23 mouse cellular contexts compared by ENCODE assay signal in the genomic region with DNA sequence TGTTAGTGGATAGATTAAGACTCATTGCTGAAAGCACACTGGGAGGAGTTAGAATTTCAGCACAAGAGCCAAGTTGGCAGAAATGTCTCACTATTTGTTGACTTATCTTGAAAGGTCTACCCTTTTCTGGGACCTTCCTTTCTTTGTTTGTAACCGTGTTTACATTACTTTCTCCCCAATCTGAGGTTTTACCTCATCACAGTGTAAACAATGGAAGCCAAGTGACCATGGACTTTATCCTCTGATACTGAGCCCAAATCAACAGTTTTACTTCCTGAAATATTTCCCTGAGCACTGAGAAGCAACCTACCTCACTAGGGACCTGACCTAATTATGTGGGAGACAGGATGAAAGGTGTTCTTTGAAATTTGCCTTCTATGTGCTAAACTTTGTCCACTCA. TPM values are rescaled to one million over a fixed set of nuclear protein-coding genes. Genes with fewer than 3 reads are reported as not detected.
DNase-seq lines count a peak whose midpoint lies in the region; ATAC-seq and TF ChIP-seq lines count a peak whose summit lies in the region.
"Had no signal": no experiment of that assay in that cellular context is flagged by ENCODE, and none has a peak within 500 bp of the region (broad histone marks: within the 10 kb centered on the region; RNA-seq: fewer than 3 reads in every experiment).

No protein-coding gene starts in this region.

- TF ChIP-seq CTCF in cerebellum, adult 2 months (IDR thresholded peaks at IDR 0.05; ENCODE audit: borderline replicate concordance, insufficient read depth, low read depth, low read length): no peak

- no peak overlapping the region for H3K4me2 ChIP-seq in embryonic facial prominence, embryonic 14.5 days (ENCODE audit: low read depth, low read length)
- no peak overlapping the region for H3K4me2 ChIP-seq in intestine, embryonic 14.5 days (ENCODE audit: low read length)
- no peak overlapping the region for H3K4me2 ChIP-seq in liver, embryonic 12.5 days
- H3K4me2 ChIP-seq in stomach, embryonic 14.5 days (replicated peaks; ENCODE audit: low read depth, low read length): no peak overlapping the region
- no peak overlapping the region for H3K4me2 ChIP-seq in kidney, embryonic 14.5 days (replicated peaks; ENCODE audit: low read depth, low read length)
- H3K4me2 ChIP-seq: forebrain, embryonic 12.5 days; hindbrain, embryonic 14.5 days; midbrain, embryonic 13.5 days; neural tube, embryonic 12.5 days had no signal

- 43% methylated on average over 1 of the region's 1 CpGs for WGBS in embryonic facial prominence, embryonic 14.5 days
- WGBS in embryonic facial prominence, embryonic 10.5 days: 69% methylated on average over 1 of the region's 1 CpGs
- WGBS in intestine, embryonic 14.5 days: 61% methylated on average over 1 of the region's 1 CpGs
- WGBS in liver, embryonic 12.5 days (ENCODE audit: insufficient replicate concordance): 39% methylated on average over 1 of the region's 1 CpGs
- 25% methylated on average over 1 of the region's 1 CpGs for WGBS in stomach, embryonic 14.5 days
- 65% methylated on average over 1 of the region's 1 CpGs for WGBS in kidney, embryonic 14.5 days
- WGBS in cerebellum, adult 2 months: 91% methylated on average over 1 of the region's 1 CpGs

- no peaks in the 10 kb centered on the region for H3K9me3 ChIP-seq in embryonic facial prominence, embryonic 14.5 days (ENCODE audit: control insufficient read depth, low read length)
- no peaks in the 10 kb centered on the region for H3K9me3 ChIP-seq in embryonic facial prominence, embryonic 10.5 days
- no peaks in the 10 kb centered on the region for H3K9me3 ChIP-seq in intestine, embryonic 14.5 days (ENCODE audit: control insufficient read depth, low read length)
- H3K9me3 ChIP-seq in liver, embryonic 12.5 days (replicated peaks): no peaks in the 10 kb centered on the region
- no peaks in the 10 kb centered on the region for H3K9me3 ChIP-seq in stomach, embryonic 14.5 days (ENCODE audit: control insufficient read depth, low read depth, low read length)
- H3K9me3 ChIP-seq in kidney, embryonic 14.5 days (ENCODE audit: control insufficient read depth, low read length): no peaks in the 10 kb centered on the region
- H3K9me3 ChIP-seq: forebrain, embryonic 12.5 days; megakaryocyte, embryonic 14.5 days; midbrain, embryonic 13.5 days; neural tube, embryonic 12.5 days had no signal

- no peak overlapping the region for H3K27ac ChIP-seq in embryonic facial prominence, embryonic 14.5 days (replicated peaks; ENCODE audit: low read depth, low read length)
- H3K27ac ChIP-seq in embryonic facial prominence, embryonic 10.5 days (replicated peaks): no peak overlapping the region
- H3K27ac ChIP-seq in intestine, embryonic 14.5 days (ENCODE audit: low read depth): no peak overlapping the region
- no peak overlapping the region for H3K27ac ChIP-seq in liver, embryonic 12.5 days
- H3K27ac ChIP-seq in stomach, embryonic 14.5 days (ENCODE audit: low read length): 0 out of 2 replicates have a peak overlapping the region, but pooled peaks have one; percentile 7
- no peak overlapping the region for H3K27ac ChIP-seq in kidney, embryonic 14.5 days (ENCODE audit: low read depth, low read length)
- H3K27ac ChIP-seq in cerebellum, adult 2 months (ENCODE audit: insufficient read depth, low read length): no peak overlapping the region
- H3K27ac ChIP-seq: forebrain, embryonic 12.5 days; gastrocnemius, adult 2 months; hindbrain, embryonic 14.5 days; left cerebral cortex, adult 2 months; midbrain, embryonic 13.5 days; neural tube, embryonic 12.5 days had no signal

- no peaks in the 10 kb centered on the region for H3K36me3 ChIP-seq in embryonic facial prominence, embryonic 14.5 days (ENCODE audit: control insufficient read depth, insufficient read depth, low read length)
- no peaks in the 10 kb centered on the region for H3K36me3 ChIP-seq in embryonic facial prominence, embryonic 10.5 days (replicated peaks)
- H3K36me3 ChIP-seq in intestine, embryonic 14.5 days (ENCODE audit: control insufficient read depth, insufficient read depth, low read length): no peaks in the 10 kb centered on the region
- H3K36me3 ChIP-seq in liver, embryonic 12.5 days: no peaks in the 10 kb centered on the region
- H3K36me3 ChIP-seq in stomach, embryonic 14.5 days (ENCODE audit: control insufficient read depth, insufficient read depth, low read length): no peaks in the 10 kb centered on the region
- no peaks in the 10 kb centered on the region for H3K36me3 ChIP-seq in kidney, embryonic 14.5 days (ENCODE audit: control insufficient read depth, insufficient read depth, low read length)
- H3K36me3 ChIP-seq: forebrain, embryonic 12.5 days; midbrain, embryonic 13.5 days; neural tube, embryonic 12.5 days had no signal

- no peak overlapping the region for H3K4me3 ChIP-seq in embryonic facial prominence, embryonic 14.5 days (ENCODE audit: low read depth, low read length)
- no peak overlapping the region for H3K4me3 ChIP-seq in embryonic facial prominence, embryonic 10.5 days
- H3K4me3 ChIP-seq in intestine, embryonic 14.5 days (ENCODE audit: low read depth, low read length): no peak overlapping the region
- no peak overlapping the region for H3K4me3 ChIP-seq in liver, embryonic 12.5 days
- H3K4me3 ChIP-seq in stomach, embryonic 14.5 days (ENCODE audit: low read depth, low read length): no peak overlapping the region
- H3K4me3 ChIP-seq in kidney, embryonic 14.5 days (ENCODE audit: low read length): no peak overlapping the region
- H3K4me3 ChIP-seq in cerebellum, adult 2 months (replicated peaks; ENCODE audit: insufficient read depth, low read depth, low read length): no peak overlapping the region
- H3K4me3 ChIP-seq: forebrain, embryonic 12.5 days; gastrocnemius, adult 2 months; left cerebral cortex, adult 2 months; megakaryocyte, embryonic 14.5 days; midbrain, embryonic 13.5 days; neural tube, embryonic 12.5 days had no signal

- peak; percentile 8 for DNase-seq in embryonic facial prominence, embryonic 14.5 days (ENCODE audit: low spot score)
- DNase-seq in embryonic facial prominence, embryonic 10.5 days (ENCODE audit: low spot score): no peak
- DNase-seq in intestine, embryonic 14.5 days (ENCODE audit: low spot score): no peak
- no peak for DNase-seq in cerebellum, adult 18-20 months
- DNase-seq in cerebellum, adult 2 months: no peak
- DNase-seq: adrenal gland, adult 8-10 months; cerebellum, adult 9-10 months; gastrocnemius, adult 2 months; heart, postnatal 4 days; kidney, adult 11 months; lung, postnatal 14 days; retina, postnatal 1 day; right cerebral cortex, postnatal 25 days had no signal

- no peak overlapping the region for H3K9ac ChIP-seq in embryonic facial prominence, embryonic 14.5 days (ENCODE audit: low read depth, low read length)
- no peak overlapping the region for H3K9ac ChIP-seq in intestine, embryonic 14.5 days (ENCODE audit: low read length)
- no peak overlapping the region for H3K9ac ChIP-seq in liver, embryonic 12.5 days
- H3K9ac ChIP-seq in stomach, embryonic 14.5 days (replicated peaks; ENCODE audit: low read depth, low read length): no peak overlapping the region
- no peak overlapping the region for H3K9ac ChIP-seq in kidney, embryonic 14.5 days (ENCODE audit: low read depth, low read length)
- H3K9ac ChIP-seq: forebrain, embryonic 12.5 days; hindbrain, embryonic 14.5 days; midbrain, embryonic 13.5 days; neural tube, embryonic 12.5 days had no signal

- no peaks in the 10 kb centered on the region for H3K4me1 ChIP-seq in embryonic facial prominence, embryonic 14.5 days (ENCODE audit: control insufficient read depth, insufficient read depth, low read length)
- H3K4me1 ChIP-seq in embryonic facial prominence, embryonic 10.5 days: no peaks in the 10 kb centered on the region
- no peaks in the 10 kb centered on the region for H3K4me1 ChIP-seq in intestine, embryonic 14.5 days (replicated peaks; ENCODE audit: control insufficient read depth, insufficient read depth, low read length)
- no peaks in the 10 kb centered on the region for H3K4me1 ChIP-seq in liver, embryonic 12.5 days
- no peaks in the 10 kb centered on the region for H3K4me1 ChIP-seq in stomach, embryonic 14.5 days (ENCODE audit: control insufficient read depth, insufficient read depth, low read length)
- H3K4me1 ChIP-seq in kidney, embryonic 14.5 days (ENCODE audit: control insufficient read depth, insufficient read depth, low read length): no peaks in the 10 kb centered on the region
- H3K4me1 ChIP-seq in cerebellum, adult 2 months (ENCODE audit: control insufficient read depth, insufficient read depth, low read length): no peaks in the 10 kb centered on the region
- H3K4me1 ChIP-seq: forebrain, embryonic 12.5 days; megakaryocyte, embryonic 14.5 days; midbrain, embryonic 13.5 days; neural tube, embryonic 12.5 days had no signal

- no peaks in the 10 kb centered on the region for H3K27me3 ChIP-seq in embryonic facial prominence, embryonic 14.5 days (replicated peaks; ENCODE audit: control insufficient read depth, insufficient read depth, low read length)
- no peaks in the 10 kb centered on the region for H3K27me3 ChIP-seq in embryonic facial prominence, embryonic 10.5 days (replicated peaks; ENCODE audit: low read depth, poor library complexity, severe bottlenecking)
- H3K27me3 ChIP-seq in intestine, embryonic 14.5 days (replicated peaks; ENCODE audit: control insufficient read depth, insufficient read depth, low read length): no peaks in the 10 kb centered on the region
- H3K27me3 ChIP-seq in liver, embryonic 12.5 days (replicated peaks): no peaks in the 10 kb centered on the region
- no peaks in the 10 kb centered on the region for H3K27me3 ChIP-seq in stomach, embryonic 14.5 days (ENCODE audit: control insufficient read depth, insufficient read depth, low read length)
- H3K27me3 ChIP-seq in kidney, embryonic 14.5 days (ENCODE audit: control insufficient read depth, insufficient read depth, low read length): no peaks in the 10 kb centered on the region
- H3K27me3 ChIP-seq in cerebellum, adult 2 months (ENCODE audit: control insufficient read depth, insufficient read depth, low read length): no peaks in the 10 kb centered on the region
- H3K27me3 ChIP-seq: forebrain, embryonic 12.5 days; megakaryocyte, embryonic 14.5 days; midbrain, embryonic 13.5 days; neural tube, embryonic 12.5 days had no signal

- no peak for ATAC-seq in embryonic facial prominence, embryonic 14.5 days (ENCODE audit: low read depth)
- peak; percentile 72; the same call in 1 of the 2 replicates for ATAC-seq in intestine, embryonic 14.5 days (replicated peaks; ENCODE audit: low FRiP score, low TSS enrichment, low read depth)
- ATAC-seq in liver, embryonic 12.5 days: peak; percentile 73
- peak; percentile 88 for ATAC-seq in stomach, embryonic 14.5 days (ENCODE audit: insufficient number of reproducible peaks, insufficient read depth, low FRiP score, low read depth)
- ATAC-seq in kidney, embryonic 14.5 days (ENCODE audit: low FRiP score, low TSS enrichment): no peak
- ATAC-seq: activated CD4-positive, CD25-positive, alpha-beta regulatory T cell, adult 4 months; midbrain, embryonic 13.5 days had no signal

- TF ChIP-seq POLR2A in cerebellum, adult 2 months (IDR thresholded peaks at IDR 0.05; ENCODE audit: borderline replicate concordance, insufficient read depth, low read length): no peak

RNA-seq across cellular contexts. Expression of a gene that starts 34.9 kb away (rescaled TPM):
- 7.2 TPM in 2 replicates for polyA plus RNA-seq in embryonic facial prominence, embryonic 14.5 days (2014; fragmentation: Nextera tagmentation; extraction: Ambion mirVana)
- 3.2 and 4.2 TPM in 2 replicates for polyA plus RNA-seq in embryonic facial prominence, embryonic 10.5 days (2016; fragmentation: Nextera tagmentation; extraction: Ambion mirVana)
- polyA plus RNA-seq in intestine, embryonic 14.5 days (2014; fragmentation: Nextera tagmentation; extraction: Ambion mirVana): 6.1 and 7.0 TPM in 2 replicates
- polyA plus RNA-seq in liver, embryonic 12.5 days (2016; fragmentation: Nextera tagmentation; extraction: Ambion mirVana): 8.9 and 10.1 TPM in 2 replicates
- polyA plus RNA-seq in stomach, embryonic 14.5 days (2014; fragmentation: Nextera tagmentation; extraction: Ambion mirVana): 23.6 and 23.9 TPM in 2 replicates
- 2.2 and 4.2 TPM in 2 replicates for polyA plus RNA-seq in kidney, embryonic 14.5 days (2014; fragmentation: Nextera tagmentation; extraction: Ambion mirVana)
- polyA plus RNA-seq in cerebellum, adult 2 months (2012; rRNA removed): 2.0 TPM in 2 replicates
- polyA plus RNA-seq: activated CD4-positive, CD25-positive, alpha-beta regulatory T cell, adult 4 months had no signal

Comparison
In these comparisons a context has a peak if more than half of its experiments do, and no peak if none do; other contexts are left out.
1. ATAC-seq: peak in intestine, embryonic 14.5 days (single experiment), liver, embryonic 12.5 days (single experiment) and stomach, embryonic 14.5 days (single experiment); none in embryonic facial prominence, embryonic 14.5 days (single experiment) and kidney, embryonic 14.5 days (single experiment).